Mouse (Mus musculus) A20 (cell line): ENCODE measurements around the gene Epn1.

ENCODE experiments used
- DNase-seq: peaks from one replicate; pipeline ENCODE4 v3.0.0-alpha.2; 2011; ENCODE audit warnings: low read depth, low spot score

Gene Epn1

DNA sequence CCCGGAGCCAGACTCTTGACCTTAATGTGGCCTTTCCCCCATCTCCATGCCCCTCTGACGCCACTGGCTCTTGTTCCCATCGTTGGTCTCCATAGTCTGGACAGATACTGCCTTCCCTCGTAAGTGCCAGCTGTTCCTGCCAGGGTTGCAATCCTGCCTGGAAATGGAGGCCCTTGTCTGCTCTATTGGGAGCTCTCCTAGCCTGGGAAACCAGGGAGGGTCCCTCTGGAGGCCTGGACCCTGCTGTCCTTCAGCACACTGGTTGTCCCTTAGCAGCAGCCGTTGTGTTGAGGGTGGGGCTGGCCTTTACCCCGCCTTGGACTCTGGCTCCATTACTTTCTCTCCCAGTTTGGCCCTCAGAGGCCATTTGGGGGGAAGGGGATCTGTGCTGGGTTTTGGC, 12.3 kb downstream of the Epn1 start:
- no peak for DNase-seq

DNA sequence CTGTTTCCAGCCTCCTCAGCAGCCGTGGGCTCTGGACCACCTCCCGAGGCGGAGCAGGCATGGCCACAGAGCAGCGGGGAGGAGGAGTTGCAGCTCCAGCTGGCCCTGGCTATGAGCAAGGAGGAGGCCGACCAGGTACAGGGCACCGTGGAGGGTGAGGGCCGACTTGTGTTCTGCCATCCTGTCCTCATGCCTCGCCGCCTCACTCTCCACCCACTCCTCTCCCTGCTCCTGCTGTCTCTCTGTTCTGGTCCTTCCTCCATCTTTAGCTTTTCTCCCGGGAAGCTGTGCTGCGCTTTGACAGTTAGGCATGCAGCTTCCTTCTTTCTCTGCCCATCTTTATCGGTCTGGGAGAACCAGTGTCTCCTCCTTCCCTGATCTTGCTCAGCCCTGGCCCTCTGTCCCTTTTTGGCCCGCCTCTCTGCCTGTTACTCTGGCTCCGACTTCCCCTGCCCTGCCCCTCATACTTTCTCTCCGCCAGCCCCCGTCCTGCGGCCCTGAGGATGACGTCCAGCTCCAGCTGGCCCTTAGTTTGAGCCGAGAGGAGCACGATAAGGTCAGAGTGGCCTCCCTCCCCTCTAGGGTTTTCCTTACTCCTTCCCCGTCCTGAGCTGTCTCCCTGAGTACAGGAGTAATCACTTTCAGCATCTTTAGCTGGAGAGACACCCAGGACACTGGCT, 12.9 kb downstream of the Epn1 start:
- DNase-seq, result no peak

- no peak for DNase-seq
Observed at GRCm38 (mm10) chr7:5098769-5099168, 18.7 kb downstream of the Epn1 start.

DNA sequence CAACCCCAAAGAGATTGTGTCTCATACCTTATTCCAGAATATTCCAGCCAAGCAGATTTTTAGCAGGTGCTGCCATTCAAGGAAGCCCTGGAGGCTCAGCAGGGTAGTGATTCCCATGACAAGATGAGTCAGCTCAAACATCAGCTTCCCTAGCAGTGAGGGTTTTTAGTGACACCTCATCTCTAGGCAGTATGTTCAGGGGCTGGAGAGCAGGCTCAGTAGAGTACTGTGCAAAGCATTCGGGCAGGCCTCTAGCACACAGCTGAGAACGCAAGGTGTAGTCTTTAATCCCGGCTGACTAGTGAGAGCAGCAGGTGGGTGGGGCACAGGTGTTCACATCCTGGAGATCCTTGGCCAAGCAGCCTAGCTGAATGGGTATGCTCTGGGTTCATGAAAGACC, 19.8 kb downstream of the Epn1 start:
- peak; percentile 79 for DNase-seq

DNA sequence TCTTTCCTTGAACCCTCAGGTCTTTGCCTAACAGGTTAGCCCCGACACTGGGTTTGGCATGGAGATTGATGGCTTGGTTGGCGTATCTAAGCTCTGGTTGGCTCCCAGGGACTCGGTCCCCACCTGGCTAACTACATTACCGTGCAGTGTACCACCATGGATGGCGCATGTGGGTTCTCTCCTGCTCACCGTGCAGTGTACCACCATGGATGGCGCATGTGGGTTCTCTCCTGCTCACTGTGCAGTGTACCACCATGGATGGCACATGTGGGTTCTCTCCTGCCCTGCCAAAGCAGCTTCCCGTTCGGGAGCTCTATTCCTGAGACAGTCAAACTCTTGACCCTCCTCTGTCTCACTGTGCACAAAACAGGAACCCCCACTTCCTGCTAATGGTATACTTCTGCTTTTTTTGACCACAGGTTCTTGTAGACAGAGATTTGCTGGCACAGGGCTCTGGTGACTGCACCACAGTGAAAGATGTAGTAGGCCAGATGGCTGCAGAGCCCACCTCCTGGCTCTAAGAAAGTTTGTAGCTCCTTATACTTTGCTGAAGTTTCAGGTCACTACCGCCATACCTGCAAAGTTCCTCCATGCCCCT, 21.1 kb downstream of the Epn1 start:
- peak; percentile 92 for DNase-seq

DNA sequence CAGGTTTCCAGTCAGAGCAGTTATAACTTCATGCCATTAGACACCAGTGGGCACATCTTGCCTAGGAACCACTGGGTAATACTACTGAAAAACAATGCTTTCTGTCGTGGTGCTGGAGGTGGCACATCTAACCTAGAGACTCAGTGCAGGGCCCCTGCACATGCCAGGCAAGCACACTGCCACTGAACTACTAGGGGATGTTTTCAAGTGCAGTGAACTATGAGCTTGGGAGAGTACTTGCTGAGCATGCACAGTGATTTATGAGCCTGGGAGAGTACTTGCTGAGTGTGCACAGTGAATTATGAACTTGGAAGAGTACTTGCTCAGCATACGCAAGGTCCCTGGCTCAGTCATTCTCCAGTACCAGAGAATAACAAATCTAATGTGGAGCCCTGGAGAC, 22.5 kb downstream of the Epn1 start:
- DNase-seq, result peak; percentile 36

DNA sequence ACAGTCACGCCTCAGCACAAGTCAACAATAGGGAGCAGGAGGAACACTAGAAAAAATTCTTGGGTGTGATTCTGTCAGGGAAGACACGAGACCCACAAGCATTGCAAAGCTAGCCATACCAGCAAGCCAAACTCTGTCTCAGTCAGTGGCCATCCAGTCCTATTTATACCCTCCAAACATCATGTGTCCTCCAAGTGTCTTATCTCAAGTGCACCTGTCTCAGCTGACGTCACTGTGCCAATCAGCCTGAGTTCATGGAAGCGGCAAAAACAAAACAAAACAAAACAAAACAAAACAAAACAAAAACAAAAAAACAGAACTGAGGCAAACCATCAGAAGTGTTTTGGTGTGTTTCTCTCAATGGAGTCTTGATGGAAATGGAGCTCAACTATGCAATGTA, 28.2 kb downstream of the Epn1 start:
- no peak for DNase-seq

DNA sequence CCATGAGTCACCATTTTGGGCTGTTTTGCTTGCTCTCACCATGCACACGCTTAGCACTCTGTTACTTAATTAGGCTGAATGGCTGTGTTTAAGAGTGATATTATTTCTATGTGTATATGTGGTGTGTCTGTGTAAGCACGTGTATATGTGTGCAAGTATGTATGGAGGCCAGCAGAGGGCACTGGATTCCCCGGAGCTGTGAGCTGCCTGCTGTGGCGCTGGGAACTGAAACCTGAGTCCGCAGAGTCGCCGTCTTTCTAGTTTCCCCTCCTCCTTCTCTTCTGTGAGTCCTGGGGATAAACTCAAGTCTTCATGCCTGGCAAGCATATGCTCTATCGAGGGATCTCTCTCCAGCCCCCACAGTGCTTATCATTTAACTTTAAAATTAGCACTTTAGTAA, 29.3 kb downstream of the Epn1 start:
- DNase-seq, result no peak

GRCm38 (mm10) chr7:5112701-5113100, 32.7 kb downstream of the Epn1 start:
- no peak for DNase-seq

DNA sequence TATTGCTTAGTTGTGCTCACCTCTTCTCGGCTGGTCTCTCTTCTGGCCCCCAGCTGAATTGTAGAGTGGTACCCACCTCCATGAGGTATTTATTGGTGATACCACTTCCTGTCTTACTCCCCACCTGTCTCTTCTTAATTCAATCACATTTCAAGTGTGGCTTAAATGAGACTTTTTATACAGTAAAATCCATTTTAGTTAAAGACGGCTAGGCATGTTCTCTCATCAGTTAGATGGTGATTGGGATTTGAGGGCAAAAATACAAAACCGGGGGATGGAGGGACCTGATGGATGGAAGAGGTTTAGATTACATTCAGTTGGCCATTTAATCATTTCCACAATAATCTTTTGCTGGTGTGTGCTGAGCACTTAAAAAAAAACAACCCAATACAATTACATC, 36.8 kb downstream of the Epn1 start, which contains the start of gene Rfpl4:
TSS of gene Rfpl4 (minus strand) at position 101 of the 400 bp plus-strand sequence.
- no peak for DNase-seq

DNA sequence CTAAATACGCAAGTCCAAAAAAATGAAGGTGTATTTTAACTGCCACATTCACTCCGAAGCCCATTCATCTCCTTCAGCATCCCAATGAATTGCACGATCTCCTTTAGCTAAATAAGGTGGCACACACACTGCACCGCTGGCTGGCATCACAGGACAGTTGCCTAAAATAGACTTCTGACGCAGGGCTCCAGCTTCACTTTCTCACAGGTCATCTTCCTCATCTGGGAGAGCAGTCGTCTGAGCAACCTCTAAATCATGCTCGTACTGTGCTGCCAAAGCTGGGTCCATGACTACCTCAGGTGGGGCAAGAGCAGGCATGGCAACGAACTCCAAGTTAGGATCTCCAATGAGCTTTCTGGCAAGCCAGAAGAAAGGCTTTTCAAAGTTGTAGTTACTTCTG, 45.0 kb downstream of the Epn1 start:
- DNase-seq, result no peak

DNA sequence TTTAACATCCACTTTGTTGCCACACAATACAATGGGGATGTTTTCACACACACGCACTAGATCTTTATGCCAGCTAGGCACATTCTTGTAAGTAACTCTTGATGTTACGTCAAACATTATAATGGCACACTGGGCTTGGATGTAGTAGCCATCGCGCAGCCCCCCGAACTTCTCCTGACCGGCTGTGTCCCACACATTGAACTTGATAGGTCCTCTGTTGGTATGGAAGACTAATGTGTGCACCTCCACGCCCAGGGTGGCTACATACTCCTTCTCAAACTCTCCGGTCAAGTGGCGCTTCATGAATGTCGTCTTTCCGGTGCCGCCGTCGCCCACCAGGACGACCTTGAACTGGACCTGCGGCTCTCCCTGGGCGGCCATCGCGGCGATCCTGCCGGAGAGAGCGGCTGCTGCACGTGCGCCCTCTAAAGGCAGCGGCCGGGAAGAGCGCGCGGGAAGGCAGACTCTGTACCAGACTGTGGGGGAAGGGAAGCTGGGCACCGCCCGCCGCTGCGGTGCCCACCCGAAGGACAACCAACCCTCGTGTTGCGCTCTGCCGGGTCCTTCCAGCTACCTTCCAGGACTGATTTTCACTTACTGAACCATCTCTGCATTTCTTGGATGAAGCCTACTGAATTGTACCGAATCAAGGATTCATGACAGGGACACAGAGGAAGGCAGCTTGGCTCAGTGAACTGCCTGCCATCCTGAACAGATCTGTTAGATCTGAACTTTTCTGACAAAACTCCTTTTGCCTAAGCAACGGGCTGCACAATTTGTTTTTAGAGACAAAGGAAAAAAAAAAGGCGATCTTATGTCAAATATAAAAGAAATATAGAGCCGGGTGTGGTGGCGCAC, 45.7 kb downstream of the Epn1 start, which contains the start of gene Rasl2-9:
TSS of gene Rasl2-9 (minus strand) at position 402 of the 858 bp plus-strand sequence.
- peak; percentile 91 for DNase-seq
